Mouse (Mus musculus) frontal cortex, postnatal 14 days (tissue): ENCODE data around the gene Irf2bpl.

ENCODE experiments used
- DNase-seq, 2 experiments: peaks; one replicate each; pipeline ENCODE4 v3.0.0; 2022; ENCODE audit warnings: low spot score in 2 of 2

Irf2bpl gene

GRCm38 (mm10) chr12:86884197-86885058 lies at the start of gene Irf2bpl:
Gene Irf2bpl, minus strand, starts transcription at chr12:86884798.
- peak; percentile 95 to 97 for DNase-seq

- no peak for DNase-seq
These were observed 48.0 kb upstream of the Irf2bpl start for GRCm38 (mm10) chr12:86932575-86932952.

- DNase-seq: no peak
These were observed 47.4 kb upstream of the Irf2bpl start for GRCm38 (mm10) chr12:86931919-86932574.

GRCm38 (mm10) chr12:86930934-86931729 lies 46.5 kb upstream of the Irf2bpl start:
- DNase-seq: no peak

- peak; percentile 72 to 79 for DNase-seq
These were observed 39.2 kb upstream of the Irf2bpl start for GRCm38 (mm10) chr12:86923837-86924236.

- DNase-seq: no peak
These were observed 34.6 kb upstream of the Irf2bpl start for GRCm38 (mm10) chr12:86918983-86919722.

GRCm38 (mm10) chr12:86918361-86918967 lies 33.9 kb upstream of the Irf2bpl start:
- DNase-seq: no peak

- DNase-seq: no peak
These were observed 32.4 kb upstream of the Irf2bpl start for GRCm38 (mm10) chr12:86916796-86917573.

- DNase-seq: no peak
These were observed 31.0 kb upstream of the Irf2bpl start for GRCm38 (mm10) chr12:86915617-86916016.

- no peak for DNase-seq
These were observed 30.2 kb upstream of the Irf2bpl start for GRCm38 (mm10) chr12:86914756-86915155.

- no peak for DNase-seq
These were observed 29.8 kb upstream of the Irf2bpl start for GRCm38 (mm10) chr12:86914351-86914750.

GRCm38 (mm10) chr12:86912335-86913093 lies 27.9 kb upstream of the Irf2bpl start:
- DNase-seq: no peak

GRCm38 (mm10) chr12:86911482-86911931 lies 26.9 kb upstream of the Irf2bpl start:
- peak; percentile 64 to 70 for DNase-seq

- DNase-seq: peak; percentile 72 to 81
These were observed 21.8 kb upstream of the Irf2bpl start for GRCm38 (mm10) chr12:86906395-86906794.

- no peak for DNase-seq
These were observed 21.3 kb upstream of the Irf2bpl start for GRCm38 (mm10) chr12:86905876-86906275.

GRCm38 (mm10) chr12:86905203-86905602 lies 20.6 kb upstream of the Irf2bpl start:
- DNase-seq: no peak

- no peak for DNase-seq
These were observed 19.5 kb upstream of the Irf2bpl start for GRCm38 (mm10) chr12:86903828-86904806.
